ENCODE assay signal across 16 mouse cellular contexts in genomic region chr6:114719665-114720064, GRCm38 (mm10).
DNase-seq lines count a peak whose midpoint lies in the region; ATAC-seq and TF ChIP-seq lines count a peak whose summit lies in the region.
"Had no signal": no experiment of that assay in that cellular context is flagged by ENCODE, and none has a peak within 500 bp of the region (broad histone marks: within the 10 kb centered on the region; RNA-seq: fewer than 3 reads in every experiment).

No protein-coding gene starts in this region.

- H3K9ac ChIP-seq in forebrain, embryonic 15.5 days (replicated peaks): no peak overlapping the region
- no peak overlapping the region for H3K9ac ChIP-seq in forebrain, embryonic 14.5 days (ENCODE audit: low read length)
- H3K9ac ChIP-seq in hindbrain, embryonic 14.5 days: no peak overlapping the region
- no peak overlapping the region for H3K9ac ChIP-seq in lung, embryonic 14.5 days
- H3K9ac ChIP-seq in lung, postnatal 0 days (replicated peaks; ENCODE audit: low read depth): no peak overlapping the region
- no peak overlapping the region for H3K9ac ChIP-seq in heart, embryonic 15.5 days
- H3K9ac ChIP-seq: forebrain, embryonic 12.5 days; liver, embryonic 12.5 days had no signal

- H3K36me3 ChIP-seq in forebrain, embryonic 15.5 days: no peaks in the 10 kb centered on the region
- no peaks in the 10 kb centered on the region for H3K36me3 ChIP-seq in forebrain, embryonic 14.5 days (ENCODE audit: control insufficient read depth, insufficient read depth, low read length)
- H3K36me3 ChIP-seq in hindbrain, embryonic 14.5 days (replicated peaks; ENCODE audit: control insufficient read depth, insufficient read depth): no peaks in the 10 kb centered on the region
- H3K36me3 ChIP-seq in hindbrain, embryonic 10.5 days: no peaks in the 10 kb centered on the region; the same call in 1 of the 2 replicates
- H3K36me3 ChIP-seq in lung, embryonic 14.5 days (ENCODE audit: insufficient read depth): no peaks in the 10 kb centered on the region
- H3K36me3 ChIP-seq in lung, postnatal 0 days (ENCODE audit: insufficient read depth, low read length): no peaks in the 10 kb centered on the region
- no peaks in the 10 kb centered on the region for H3K36me3 ChIP-seq in heart, embryonic 15.5 days
- H3K36me3 ChIP-seq: forebrain, embryonic 12.5 days; limb, embryonic 10.5 days; liver, embryonic 12.5 days had no signal

- 79% methylated on average over 8 of the region's 8 CpGs for WGBS in forebrain, embryonic 15.5 days
- 85% methylated on average over 8 of the region's 8 CpGs for WGBS in forebrain, embryonic 14.5 days
- WGBS in hindbrain, embryonic 14.5 days: 80% methylated on average over 8 of the region's 8 CpGs
- 88% methylated on average over 8 of the region's 8 CpGs for WGBS in hindbrain, embryonic 10.5 days
- 54% methylated on average over 8 of the region's 8 CpGs for WGBS in lung, embryonic 14.5 days
- WGBS in lung, postnatal 0 days: 63% methylated on average over 8 of the region's 8 CpGs
- 30% methylated on average over 8 of the region's 8 CpGs for WGBS in heart, embryonic 15.5 days

- peak overlapping the region; percentile 60; the same call in 1 of the 2 replicates for H3K27ac ChIP-seq in forebrain, embryonic 15.5 days (replicated peaks)
- H3K27ac ChIP-seq in forebrain, embryonic 14.5 days (ENCODE audit: low read depth, low read length): no peak overlapping the region
- peak overlapping the region; percentile 22 for H3K27ac ChIP-seq in hindbrain, embryonic 14.5 days
- no peak overlapping the region for H3K27ac ChIP-seq in hindbrain, embryonic 10.5 days
- H3K27ac ChIP-seq in lung, embryonic 14.5 days (ENCODE audit: low read depth): peak overlapping the region; percentile 8; the same call in 1 of the 2 replicates
- H3K27ac ChIP-seq in lung, postnatal 0 days (ENCODE audit: low read length): no peak overlapping the region
- H3K27ac ChIP-seq in heart, embryonic 15.5 days: 0 out of 2 replicates have a peak overlapping the region, but pooled peaks have one; percentile 10
- H3K27ac ChIP-seq: forebrain, embryonic 12.5 days; limb, embryonic 10.5 days; liver, embryonic 12.5 days had no signal

- H3K4me3 ChIP-seq in forebrain, embryonic 15.5 days: no peak overlapping the region
- H3K4me3 ChIP-seq in forebrain, embryonic 14.5 days (ENCODE audit: low read depth, low read length): no peak overlapping the region
- no peak overlapping the region for H3K4me3 ChIP-seq in hindbrain, embryonic 14.5 days (replicated peaks; ENCODE audit: low read length)
- no peak overlapping the region for H3K4me3 ChIP-seq in hindbrain, embryonic 10.5 days
- H3K4me3 ChIP-seq in lung, embryonic 14.5 days (ENCODE audit: low read depth, low read length): no peak overlapping the region
- H3K4me3 ChIP-seq in lung, postnatal 0 days (ENCODE audit: low read depth, low read length): no peak overlapping the region
- H3K4me3 ChIP-seq in heart, embryonic 15.5 days: no peak overlapping the region
- H3K4me3 ChIP-seq: forebrain, embryonic 12.5 days; limb, embryonic 10.5 days; liver, embryonic 12.5 days had no signal

- H3K27me3 ChIP-seq in forebrain, embryonic 15.5 days: no peaks in the 10 kb centered on the region
- H3K27me3 ChIP-seq in forebrain, embryonic 14.5 days (replicated peaks; ENCODE audit: control insufficient read depth, insufficient read depth, low read length): no peaks in the 10 kb centered on the region
- H3K27me3 ChIP-seq in hindbrain, embryonic 14.5 days (ENCODE audit: control insufficient read depth, insufficient read depth, low read length): no peaks in the 10 kb centered on the region
- H3K27me3 ChIP-seq in hindbrain, embryonic 10.5 days (ENCODE audit: insufficient read depth, poor library complexity, severe bottlenecking): no peaks in the 10 kb centered on the region
- no peaks in the 10 kb centered on the region for H3K27me3 ChIP-seq in lung, embryonic 14.5 days (ENCODE audit: insufficient read depth, low read length)
- no peaks in the 10 kb centered on the region for H3K27me3 ChIP-seq in lung, postnatal 0 days (replicated peaks; ENCODE audit: insufficient read depth, low read length)
- no peaks in the 10 kb centered on the region for H3K27me3 ChIP-seq in heart, embryonic 15.5 days
- H3K27me3 ChIP-seq: forebrain, embryonic 12.5 days; liver, embryonic 12.5 days had no signal

- ATAC-seq in forebrain, embryonic 15.5 days (replicated peaks): no peak
- no peak for ATAC-seq in forebrain, embryonic 14.5 days
- no peak for ATAC-seq in hindbrain, embryonic 14.5 days (ENCODE audit: low FRiP score)
- ATAC-seq in lung, embryonic 14.5 days (ENCODE audit: insufficient read depth): no peak
- ATAC-seq in lung, postnatal 0 days: no peak
- peak; percentile 40; the same call in 1 of the 2 replicates for ATAC-seq in heart, embryonic 15.5 days (replicated peaks; ENCODE audit: insufficient number of reproducible peaks, insufficient read depth, low FRiP score, low read depth)
- ATAC-seq: liver, embryonic 12.5 days; midbrain, embryonic 16.5 days had no signal

- no peaks in the 10 kb centered on the region for H3K9me3 ChIP-seq in forebrain, embryonic 15.5 days
- H3K9me3 ChIP-seq in forebrain, embryonic 14.5 days (replicated peaks; ENCODE audit: control insufficient read depth, low read length): no peaks in the 10 kb centered on the region
- H3K9me3 ChIP-seq in hindbrain, embryonic 14.5 days (ENCODE audit: control insufficient read depth, low read length): no peaks in the 10 kb centered on the region
- no peaks in the 10 kb centered on the region for H3K9me3 ChIP-seq in hindbrain, embryonic 10.5 days
- no peaks in the 10 kb centered on the region for H3K9me3 ChIP-seq in lung, embryonic 14.5 days (ENCODE audit: low read depth, low read length)
- no peaks in the 10 kb centered on the region for H3K9me3 ChIP-seq in lung, postnatal 0 days (ENCODE audit: low read length)
- H3K9me3 ChIP-seq in heart, embryonic 15.5 days (replicated peaks): no peaks in the 10 kb centered on the region
- H3K9me3 ChIP-seq: forebrain, embryonic 12.5 days; limb, embryonic 10.5 days; liver, embryonic 12.5 days had no signal

- no peak overlapping the region for H3K4me2 ChIP-seq in forebrain, embryonic 15.5 days (replicated peaks)
- no peak overlapping the region for H3K4me2 ChIP-seq in forebrain, embryonic 14.5 days (ENCODE audit: low read length)
- no peak overlapping the region for H3K4me2 ChIP-seq in hindbrain, embryonic 14.5 days (replicated peaks)
- no peak overlapping the region for H3K4me2 ChIP-seq in lung, embryonic 14.5 days
- no peak overlapping the region for H3K4me2 ChIP-seq in lung, postnatal 0 days (replicated peaks; ENCODE audit: low read depth, low read length)
- no peak overlapping the region for H3K4me2 ChIP-seq in heart, embryonic 15.5 days
- H3K4me2 ChIP-seq: forebrain, embryonic 12.5 days; liver, embryonic 12.5 days had no signal

- H3K4me1 ChIP-seq in forebrain, embryonic 15.5 days: peaks cover 35% of the 10 kb centered on the region
- peaks cover 10% of the 10 kb centered on the region for H3K4me1 ChIP-seq in forebrain, embryonic 14.5 days (ENCODE audit: control insufficient read depth, insufficient read depth, low read length)
- H3K4me1 ChIP-seq in hindbrain, embryonic 14.5 days (replicated peaks; ENCODE audit: control insufficient read depth, insufficient read depth, low read length): peaks cover 14% of the 10 kb centered on the region; the same call in 1 of the 2 replicates
- peaks cover 17% of the 10 kb centered on the region for H3K4me1 ChIP-seq in hindbrain, embryonic 10.5 days (replicated peaks)
- H3K4me1 ChIP-seq in lung, embryonic 14.5 days (ENCODE audit: insufficient read depth): peaks cover 29% of the 10 kb centered on the region
- H3K4me1 ChIP-seq in lung, postnatal 0 days (ENCODE audit: insufficient read depth, low read depth, low read length): no peaks in the 10 kb centered on the region
- peaks cover 35% of the 10 kb centered on the region for H3K4me1 ChIP-seq in heart, embryonic 15.5 days (replicated peaks)

- TF ChIP-seq EP300 in lung, postnatal 0 days (IDR thresholded peaks at IDR 0.05): no peak

- DNase-seq in forebrain, embryonic 14.5 days (ENCODE audit: low spot score): no peak
- DNase-seq in hindbrain, embryonic 14.5 days (ENCODE audit: low spot score): no peak
- DNase-seq in hindbrain, embryonic 10.5 days (ENCODE audit: low spot score): no peak
- DNase-seq in lung, embryonic 14.5 days: no peak
- DNase-seq in lung, postnatal 0 days (ENCODE audit: low spot score): no peak
- no peak for DNase-seq in thymus, postnatal 10 days (ENCODE audit: low spot score in 2 of 2)
- DNase-seq: B cell, adult 2 months; cerebellum, postnatal 14 days; lung, postnatal 10 days; thymus, adult 2 months had no signal

- no peak for TF ChIP-seq CTCF in lung, embryonic 14.5 days (IDR thresholded peaks at IDR 0.05; ENCODE audit: low read depth)
- no peak for TF ChIP-seq CTCF in lung, postnatal 0 days (IDR thresholded peaks at IDR 0.05)

Comparison
In these comparisons a context has a peak if more than half of its experiments do, and no peak if none do; other contexts are left out.
1. H3K27ac ChIP-seq: peak in forebrain, embryonic 15.5 days (single experiment), hindbrain, embryonic 14.5 days (single experiment), lung, embryonic 14.5 days (single experiment) and heart, embryonic 15.5 days (single experiment); none in forebrain, embryonic 14.5 days (single experiment), hindbrain, embryonic 10.5 days (single experiment) and lung, postnatal 0 days (single experiment).